Mouse (Mus musculus) gastrocnemius, postnatal 36 days (tissue): ENCODE results near the gene Pid1. TPM values are rescaled to one million over a fixed set of nuclear protein-coding genes. Genes with fewer than 3 reads are reported as not detected.

Source experiments
- DNase-seq, 2 experiments: peaks; one replicate each; pipeline ENCODE4 v3.0.0; 2022
- intact Hi-C: fragments of 180-260 bp; cut with DNase I; formaldehyde crosslinking; loops from one replicate; pipeline ENCODE4 v1.15.1; 2025
- total RNA-seq, 2 experiments: library from RNA; stranded (reverse); gene quantifications; 2 replicates each; pipeline ENCODE4 v1.2.3; 2021

Gene Pid1
- total RNA-seq, 2 experiments from 2014 or later: 6.1 to 7.9 TPM

- DNase-seq: no peak
- intact Hi-C loops: no loop called here
These were observed 164.1 kb downstream of the Pid1 start for GRCm38 (mm10) chr1:84199890-84200289.

GRCm38 (mm10) chr1:84198887-84199286 is 165.1 kb downstream of the Pid1 start:
- DNase-seq: no peak
- intact Hi-C loops: no loop called here

GRCm38 (mm10) chr1:84192167-84192566 is 171.8 kb downstream of the Pid1 start:
- no peak for DNase-seq
- intact Hi-C loops: no loop called here

- DNase-seq: peak; percentile 15
- intact Hi-C loops: no loop called here
These were observed 174.5 kb downstream of the Pid1 start for GRCm38 (mm10) chr1:84189446-84189845.

GRCm38 (mm10) chr1:84186756-84187437 is 177.1 kb downstream of the Pid1 start:
- intact Hi-C loops: no loop called here
- no peak for DNase-seq

- no peak for DNase-seq
- intact Hi-C loops: no loop called here
These were observed 186.3 kb downstream of the Pid1 start for GRCm38 (mm10) chr1:84177696-84178095.

- DNase-seq: no peak
- intact Hi-C loops: no loop called here
These were observed 186.9 kb downstream of the Pid1 start for GRCm38 (mm10) chr1:84177033-84177432.

- intact Hi-C loops: no loop called here
These were observed 191.0 kb downstream of the Pid1 start for GRCm38 (mm10) chr1:84172941-84173340.

GRCm38 (mm10) chr1:84157790-84158189 is 206.2 kb downstream of the Pid1 start:
- DNase-seq: no peak
- intact Hi-C loops: no loop called here

More at GRCm38 (mm10) chr1:84172941-84173340, 191.0 kb downstream of the Pid1 start:
- no peak for DNase-seq

- no peak for DNase-seq
- intact Hi-C loops: no loop called here
These were observed 208.4 kb downstream of the Pid1 start for GRCm38 (mm10) chr1:84155585-84155930.

GRCm38 (mm10) chr1:84154725-84155584 is 209.0 kb downstream of the Pid1 start:
- no peak for DNase-seq
- intact Hi-C loops: no loop called here

GRCm38 (mm10) chr1:84153943-84154342 is 210.0 kb downstream of the Pid1 start:
- intact Hi-C loops: no loop called here
- DNase-seq: no peak

- DNase-seq: no peak
- intact Hi-C loops: no loop called here
These were observed 222.4 kb downstream of the Pid1 start for GRCm38 (mm10) chr1:84141561-84141960.

- no peak for DNase-seq
- intact Hi-C loops: no loop called here
These were observed 231.5 kb downstream of the Pid1 start for GRCm38 (mm10) chr1:84132451-84132850.

GRCm38 (mm10) chr1:84131799-84132198 is 232.2 kb downstream of the Pid1 start:
- intact Hi-C loops: no loop called here

GRCm38 (mm10) chr1:84128510-84128909 is 235.5 kb downstream of the Pid1 start:
- intact Hi-C loops: no loop called here
- DNase-seq: no peak

More at GRCm38 (mm10) chr1:84131799-84132198, 232.2 kb downstream of the Pid1 start:
- DNase-seq: no peak

- no peak for DNase-seq
- intact Hi-C loops: no loop called here
These were observed 244.7 kb downstream of the Pid1 start for GRCm38 (mm10) chr1:84119306-84119705.

- intact Hi-C loops: no loop called here
These were observed 257.2 kb downstream of the Pid1 start for GRCm38 (mm10) chr1:84106756-84107155.

GRCm38 (mm10) chr1:84102052-84102451 is 261.9 kb downstream of the Pid1 start:
- no peak for DNase-seq

More at GRCm38 (mm10) chr1:84106756-84107155, 257.2 kb downstream of the Pid1 start:
- DNase-seq: peak; percentile 21 to 30

GRCm38 (mm10) chr1:84097398-84097797 is 266.6 kb downstream of the Pid1 start:
- no peak for DNase-seq

More at GRCm38 (mm10) chr1:84102052-84102451, 261.9 kb downstream of the Pid1 start:
- intact Hi-C loops: no loop called here

GRCm38 (mm10) chr1:84093291-84093690 is 270.7 kb downstream of the Pid1 start:
- intact Hi-C loops: no loop called here
- no peak for DNase-seq

More at GRCm38 (mm10) chr1:84097398-84097797, 266.6 kb downstream of the Pid1 start:
- intact Hi-C loops: no loop called here

- intact Hi-C loops: no loop called here
These were observed 274.3 kb downstream of the Pid1 start for GRCm38 (mm10) chr1:84089664-84090063.

More at GRCm38 (mm10) chr1:84089664-84090063, 274.3 kb downstream of the Pid1 start:
- no peak for DNase-seq
